Mouse (Mus musculus) bone marrow macrophage, adult 2 months (primary cell): Measurements from ENCODE around the gene Rfx5. TPM values are rescaled to one million over a fixed set of nuclear protein-coding genes. Genes with fewer than 3 reads are reported as not detected.
A peak's percentile ranks its signal among the peaks of the same experiment; 100 is the strongest.
"Not testable (repeated sequence)": the region's sequence is repeated elsewhere in the genome, so short reads cannot be mapped to it uniquely, and the experiment has no call there.

ENCODE experiments used
- H3K27ac ChIP-seq: 2 replicates; pipeline ENCODE4 v1.5.1; 2012; ENCODE audit warnings: low read depth, low read length; ENCODE audit not compliant: insufficient read depth
- H3K4me1 ChIP-seq: 2 replicates; pipeline ENCODE4 v1.6.1; 2012; ENCODE audit warnings: low read length; ENCODE audit not compliant: control insufficient read depth, insufficient read depth
- H3K4me3 ChIP-seq: 2 replicates; pipeline ENCODE4 v1.5.1; 2012; ENCODE audit warnings: mild to moderate bottlenecking, low read length, moderate library complexity; ENCODE audit not compliant: insufficient read depth
- CTCF ChIP-seq: IDR thresholded peaks from 2 replicates; pipeline ENCODE4 v1.5.1; 2012; ENCODE audit warnings: low read depth, mild to moderate bottlenecking, low read length, moderate library complexity
- POLR2A ChIP-seq: IDR thresholded peaks from 2 replicates; pipeline ENCODE4 v1.6.1; 2012; ENCODE audit warnings: mild to moderate bottlenecking, low read depth, low read length, borderline replicate concordance
- polyA plus RNA-seq: library from polyadenylated mRNA; stranded (reverse); fragments of >200 nt; gene quantifications from 2 replicates; pipeline ENCODE4 v1.2.4, GENCODE M21; 2012; ENCODE audit not compliant: missing spikeins, insufficient read depth, insufficient read length

Rfx5 gene
- polyA plus RNA-seq, 1 experiment: 18.7 TPM

DNA sequence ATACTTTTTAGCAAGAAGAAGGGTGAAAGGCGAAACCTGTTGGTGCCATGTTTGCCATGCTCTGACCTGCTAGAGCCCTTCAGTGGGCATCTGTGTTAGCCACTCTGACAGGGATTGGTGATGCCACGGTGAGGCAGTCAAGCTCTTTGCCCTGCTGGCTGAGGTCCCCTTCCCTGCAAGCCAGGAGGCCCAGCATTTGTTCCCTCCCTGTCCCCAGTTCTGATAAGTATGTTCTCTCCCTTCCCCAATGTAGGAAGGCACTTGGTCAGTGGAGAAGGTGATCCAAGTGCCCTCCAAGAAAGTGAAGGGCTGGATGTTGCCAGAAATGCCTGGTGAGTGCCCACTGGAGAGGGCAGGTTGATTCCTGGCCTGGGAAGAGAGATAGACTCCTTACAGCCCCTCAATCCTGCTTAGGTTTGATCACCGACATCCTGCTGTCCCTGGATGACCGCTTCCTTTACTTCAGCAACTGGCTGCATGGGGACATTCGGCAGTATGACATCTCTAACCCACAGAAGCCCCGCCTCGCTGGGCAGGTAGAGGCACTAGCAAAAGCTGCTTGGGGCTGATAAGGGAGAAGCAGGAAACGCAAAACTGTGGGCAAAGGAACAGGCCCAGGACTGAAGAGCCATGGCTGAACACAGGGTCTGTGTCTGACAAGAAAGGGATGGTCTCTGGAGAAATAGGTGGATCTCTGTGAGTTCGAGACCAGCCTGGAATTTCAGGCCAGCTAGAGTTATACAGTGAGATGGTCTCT is 11.5 kb upstream of the Rfx5 start:
- not testable (repeated sequence) for H3K4me3 ChIP-seq, H3K4me1 ChIP-seq, H3K27ac ChIP-seq

- not testable (repeated sequence) for H3K27ac ChIP-seq, H3K4me3 ChIP-seq, H3K4me1 ChIP-seq
Measured at GRCm38 (mm10) chr3:94943706-94944105, 10.2 kb upstream of the Rfx5 start.

DNA sequence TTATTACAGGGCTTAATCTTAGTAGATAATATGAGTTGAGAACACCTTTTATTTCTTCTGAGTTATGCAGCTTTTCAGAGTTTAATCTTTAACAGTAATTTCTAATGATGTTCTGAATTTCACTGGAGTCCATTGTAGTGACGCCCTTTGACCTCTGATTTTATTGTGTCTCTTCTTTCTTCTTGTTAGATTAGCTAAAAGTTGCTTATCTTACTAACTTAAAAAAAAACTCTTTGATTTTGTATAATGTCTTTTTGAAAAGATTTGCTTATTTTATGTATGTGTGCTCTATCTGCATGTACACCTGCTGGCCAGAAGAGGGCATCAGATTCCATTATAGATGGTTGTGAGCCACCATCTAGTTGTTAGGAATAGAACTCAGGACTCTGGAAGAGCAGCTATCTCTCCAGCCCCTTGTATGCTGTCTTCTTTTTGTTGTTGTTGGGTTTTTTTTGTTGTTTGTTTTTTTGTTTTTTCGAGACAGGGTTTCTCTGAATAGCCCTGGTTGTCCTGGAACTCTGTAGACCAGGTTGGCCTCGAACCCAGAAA is 5.7 kb upstream of the Rfx5 start:
- Histone ChIP-seq H3K27ac (no peak overlapping the region), H3K4me3 (no peak overlapping the region), H3K4me1 (peaks cover 14% of the 10 kb centered on the region)
- no peak for TF ChIP-seq CTCF
- TF ChIP-seq POLR2A: no peak

DNA sequence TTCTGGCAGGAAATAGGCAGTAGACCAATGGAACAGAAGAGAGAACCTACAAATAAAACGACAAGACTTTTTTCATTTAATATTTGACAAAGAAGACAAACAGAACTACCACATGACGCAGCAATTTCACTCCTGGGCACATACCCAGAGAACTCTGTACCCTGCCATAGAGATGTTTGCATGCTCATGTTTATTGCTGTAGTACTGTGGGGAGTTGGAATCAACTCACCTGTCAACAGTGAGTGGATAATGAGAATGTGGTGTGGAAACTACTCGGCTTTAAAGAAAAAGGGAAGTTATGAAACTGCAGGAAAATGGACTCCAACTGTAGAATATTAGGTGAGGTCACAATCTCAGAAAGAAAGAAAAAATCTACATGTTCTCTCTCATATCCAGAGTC is 4.2 kb upstream of the Rfx5 start:
- Histone ChIP-seq H3K4me1 (peaks cover 14% of the 10 kb centered on the region), H3K4me3 (no peak overlapping the region), H3K27ac (no peak overlapping the region; the same call in 1 of the 2 replicates)
- no peak for TF ChIP-seq CTCF

GRCm38 (mm10) chr3:94952806-94953205 is 1.1 kb upstream of the Rfx5 start:
- Histone ChIP-seq H3K27ac (no peak overlapping the region), H3K4me3 (no peak overlapping the region; the same call in 1 of the 2 replicates), H3K4me1 (peaks cover 17% of the 10 kb centered on the region)
- TF ChIP-seq POLR2A (no peak), CTCF (no peak)

DNA sequence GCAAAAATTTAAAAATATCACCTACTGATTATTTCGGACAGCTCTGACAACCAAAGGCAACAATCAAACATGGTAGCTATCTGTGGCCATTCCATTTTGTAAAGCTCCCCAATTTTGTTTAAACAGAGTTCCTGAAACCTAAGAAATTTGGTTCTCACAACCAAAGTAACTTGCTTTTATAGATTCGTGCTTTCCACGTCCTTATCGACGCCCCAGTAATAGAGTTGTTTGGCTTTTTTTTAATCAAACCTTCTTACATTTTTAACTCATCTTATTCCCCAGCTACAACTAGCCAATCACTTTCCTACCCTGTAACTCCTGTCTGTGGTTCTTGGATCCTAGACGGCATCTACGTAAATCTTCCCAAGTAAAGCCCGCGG is 501 bp upstream of the Rfx5 start:
- Histone ChIP-seq H3K27ac (peak overlapping the region; percentile 85), H3K4me3 (peak overlapping the region; percentile 80), H3K4me1 (peaks cover 17% of the 10 kb centered on the region)
- TF ChIP-seq POLR2A: no peak
- no peak for TF ChIP-seq CTCF

GRCm38 (mm10) chr3:94958295-94958694 is 4.4 kb downstream of the Rfx5 start:
- TF ChIP-seq CTCF: no peak
- TF ChIP-seq POLR2A: no peak
- no peak overlapping the region for H3K27ac ChIP-seq
- peaks cover 3% of the 10 kb centered on the region; the same call in 1 of the 2 replicates for H3K4me1 ChIP-seq
- H3K4me3 ChIP-seq: no peak overlapping the region

- H3K4me1 ChIP-seq: peaks cover 2% of the 10 kb centered on the region; the same call in 1 of the 2 replicates
- no peak overlapping the region for H3K27ac ChIP-seq
- no peak for TF ChIP-seq POLR2A
- no peak for TF ChIP-seq CTCF
- no peak overlapping the region for H3K4me3 ChIP-seq
Measured at GRCm38 (mm10) chr3:94959871-94960270, 6.0 kb downstream of the Rfx5 start.

GRCm38 (mm10) chr3:94960322-94960721 is 6.4 kb downstream of the Rfx5 start:
- no peak overlapping the region for H3K4me3 ChIP-seq
- TF ChIP-seq POLR2A (no peak), CTCF (no peak)
- no peaks in the 10 kb centered on the region for H3K4me1 ChIP-seq
- no peak overlapping the region for H3K27ac ChIP-seq

GRCm38 (mm10) chr3:94964989-94965388 is 11.1 kb downstream of the Rfx5 start:
- Histone ChIP-seq H3K4me3 (no peak overlapping the region), H3K4me1 (peaks cover 3% of the 10 kb centered on the region), H3K27ac (no peak overlapping the region)
- TF ChIP-seq POLR2A (no peak), CTCF (no peak)

GRCm38 (mm10) chr3:94965878-94966277 is 12.0 kb downstream of the Rfx5 start:
- Histone ChIP-seq H3K27ac (no peak overlapping the region), H3K4me3 (no peak overlapping the region), H3K4me1 (peaks cover 3% of the 10 kb centered on the region)
- TF ChIP-seq CTCF: no peak
- no peak for TF ChIP-seq POLR2A
